Mouse (Mus musculus) heart, adult 2 months (tissue): ENCODE data around the gene Per3.

ENCODE experiments used
- EP300 ChIP-seq: fragments of 200-500 bp; IDR thresholded peaks from 2 replicates; pipeline ENCODE4 v1.6.1; 2011; ENCODE audit warnings: low read depth, low read length, control low read depth; ENCODE audit not compliant: insufficient read depth
- POLR2A ChIP-seq: fragments of 200-500 bp; IDR thresholded peaks from 2 replicates; pipeline ENCODE4 v1.6.1; 2011; ENCODE audit warnings: mild to moderate bottlenecking, low read depth, low read length, control low read depth; ENCODE audit not compliant: insufficient read depth

- no peak for TF ChIP-seq POLR2A
- no peak for TF ChIP-seq EP300
Observed at GRCm38 (mm10) chr4:150979455-150979854, 65.0 kb downstream of the Per3 start.
